Mouse (Mus musculus) kidney, postnatal 14 days (tissue): ENCODE data around the gene Ptprn2.

Source experiments
- DNase-seq: peaks from one replicate; pipeline ENCODE4 v3.0.0; 2022; ENCODE audit warnings: mixed read lengths

Gene Ptprn2

DNA sequence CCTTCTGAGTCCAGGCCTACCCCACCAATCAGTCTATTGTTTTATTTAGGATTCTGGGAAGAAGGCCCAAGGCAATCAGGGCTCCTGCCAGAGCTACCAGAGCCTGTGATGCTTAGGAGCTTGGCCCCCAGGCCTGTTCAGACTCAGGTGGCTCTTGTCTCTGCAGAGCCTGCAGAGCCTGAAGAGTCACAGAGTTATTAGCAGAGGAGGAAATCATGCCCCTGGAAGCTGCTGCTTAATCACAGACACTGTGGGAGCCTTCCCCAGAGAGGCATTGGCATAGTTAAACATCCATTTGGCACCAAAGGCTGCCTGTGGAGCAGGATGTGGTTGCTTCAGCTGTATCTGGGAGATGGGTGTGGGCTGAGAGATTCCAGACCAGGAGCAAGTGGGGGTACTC is 30.3 kb downstream of the Ptprn2 start:
- no peak for DNase-seq

DNA sequence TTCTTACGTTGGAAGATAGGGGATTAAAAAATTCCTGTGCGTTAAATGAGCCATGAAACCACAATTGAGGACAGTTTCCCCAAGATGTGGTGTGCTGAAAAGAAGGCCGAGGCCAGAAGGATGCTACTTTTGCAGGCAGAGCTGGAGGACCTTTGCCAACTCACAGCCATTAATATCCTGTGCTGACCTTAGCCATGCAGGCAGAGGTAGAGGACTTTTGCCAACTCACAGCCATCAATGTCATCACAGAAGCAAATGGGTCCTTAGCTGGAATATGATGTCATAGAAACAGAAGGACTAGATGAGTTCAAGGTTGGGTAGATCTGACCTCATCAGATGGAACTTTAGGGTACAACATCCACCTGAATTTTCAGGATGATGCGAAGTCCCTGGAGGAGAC is 43.3 kb downstream of the Ptprn2 start:
- DNase-seq = no peak

DNA sequence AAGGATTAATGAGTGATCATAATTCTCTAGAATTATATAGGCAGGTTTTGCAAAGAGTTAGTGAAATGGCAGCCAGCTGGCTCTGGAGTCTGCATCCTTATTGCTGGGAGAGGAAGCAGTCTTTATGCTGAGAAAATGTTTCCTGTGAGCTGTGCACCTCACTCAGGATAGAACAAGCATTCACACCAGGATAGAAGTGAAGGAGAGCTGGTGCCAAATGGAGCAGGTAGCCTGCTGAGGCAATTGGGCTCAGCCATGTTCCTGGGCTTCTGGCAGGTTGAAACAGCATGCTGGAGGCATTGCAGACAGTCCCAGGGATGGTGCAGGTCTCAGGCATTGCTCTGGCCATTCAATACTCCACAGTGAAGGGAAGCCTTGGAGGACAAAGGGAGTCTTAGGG is 47.8 kb downstream of the Ptprn2 start:
- no peak for DNase-seq

DNA sequence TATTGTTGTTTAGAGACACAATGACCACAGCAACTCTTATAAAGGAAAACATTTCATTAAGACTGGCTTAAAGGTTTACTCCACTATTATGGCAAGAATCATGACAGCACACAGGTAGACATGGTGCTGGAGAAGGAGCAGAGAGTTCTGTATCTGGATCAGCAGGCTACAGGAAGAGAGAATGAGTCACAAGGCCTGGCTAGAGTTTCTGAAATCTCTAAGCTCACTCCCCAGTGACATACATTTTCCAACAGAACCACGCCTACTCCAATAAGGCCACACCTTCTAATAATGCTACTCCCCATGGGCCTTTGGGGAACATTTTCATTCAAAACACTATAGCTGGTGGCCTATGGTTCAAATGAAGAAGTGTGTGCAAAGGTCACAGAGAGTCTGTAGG is 53.8 kb downstream of the Ptprn2 start:
- no peak for DNase-seq

DNA sequence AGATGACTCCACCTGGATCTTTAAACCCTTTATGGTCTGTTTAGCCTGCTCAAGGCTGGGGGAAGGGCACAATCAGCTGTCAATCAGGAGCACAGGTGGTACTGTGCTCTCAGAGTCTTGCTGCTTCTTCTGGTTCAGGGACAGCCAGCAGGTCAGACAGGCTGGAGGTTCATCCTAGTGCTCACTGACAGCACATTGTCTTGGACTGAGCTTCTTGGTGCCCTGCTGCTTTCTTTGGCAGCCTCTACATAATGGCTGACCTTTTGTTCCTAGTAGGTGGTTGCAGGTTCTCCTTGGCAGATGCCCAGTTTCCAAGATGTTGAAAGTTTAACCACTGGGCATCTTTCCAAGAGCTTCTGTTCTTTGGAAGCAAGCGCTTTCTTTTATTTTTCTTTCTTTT is 55.1 kb downstream of the Ptprn2 start:
- peak; percentile 89 for DNase-seq

DNA sequence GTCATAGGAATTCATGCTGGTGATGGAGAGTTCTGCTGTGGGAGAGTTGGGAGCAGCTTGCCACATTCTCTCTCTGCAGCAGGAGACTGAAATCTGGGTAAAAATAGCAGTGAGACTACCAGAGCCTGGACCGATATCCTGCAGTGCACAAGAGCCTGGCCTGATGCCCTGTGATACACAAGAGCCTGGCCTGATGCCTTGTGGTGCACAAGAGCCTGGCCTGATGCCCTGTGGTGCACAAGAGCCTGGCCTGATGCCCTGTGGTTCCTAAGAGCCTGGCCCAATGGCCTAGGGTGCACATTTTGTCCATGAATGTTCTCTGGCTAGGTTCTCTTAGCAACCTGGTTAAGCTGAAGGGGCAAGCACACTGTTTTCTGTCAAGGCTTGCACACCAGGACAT is 64.5 kb downstream of the Ptprn2 start:
- peak; percentile 79 for DNase-seq

DNA sequence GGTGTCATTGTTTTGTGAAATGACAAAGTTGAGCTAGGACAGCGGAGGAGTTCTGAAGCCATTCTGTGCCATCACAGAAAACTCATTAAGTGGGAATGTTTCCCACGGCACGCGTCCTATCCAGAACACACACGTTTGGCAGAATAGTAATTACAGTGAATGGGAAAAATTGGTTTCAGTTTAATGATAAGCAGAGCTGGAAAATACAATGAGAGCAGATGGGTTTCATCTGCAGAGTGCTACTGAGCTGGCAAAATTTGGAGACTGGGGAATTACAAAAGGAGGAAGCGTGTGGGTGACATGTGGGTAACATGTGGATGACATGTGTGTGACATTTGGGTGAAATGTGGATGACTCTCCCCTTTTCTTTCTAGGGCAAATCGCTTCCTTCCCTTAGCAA is 66.0 kb downstream of the Ptprn2 start:
- no peak for DNase-seq

DNA sequence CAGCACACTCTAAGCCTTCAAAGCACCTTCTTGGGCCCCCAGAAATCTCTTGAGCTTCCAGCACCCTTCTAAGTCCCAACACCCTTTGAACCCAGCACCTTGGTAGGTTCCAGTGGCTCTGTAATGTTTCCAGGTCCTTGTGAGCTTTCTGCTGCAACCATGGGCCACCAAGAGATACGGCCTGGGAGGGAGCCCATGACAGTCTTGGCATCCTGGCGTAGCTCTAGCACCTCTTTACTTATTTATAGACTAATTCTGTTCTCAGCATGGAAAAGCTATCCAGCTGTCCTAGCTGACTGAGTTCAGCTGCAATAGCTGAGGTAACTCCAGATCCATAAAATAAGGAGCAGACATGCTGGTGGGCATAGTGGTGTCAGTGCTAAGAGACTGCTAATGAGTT is 66.8 kb downstream of the Ptprn2 start:
- DNase-seq = no peak

DNA sequence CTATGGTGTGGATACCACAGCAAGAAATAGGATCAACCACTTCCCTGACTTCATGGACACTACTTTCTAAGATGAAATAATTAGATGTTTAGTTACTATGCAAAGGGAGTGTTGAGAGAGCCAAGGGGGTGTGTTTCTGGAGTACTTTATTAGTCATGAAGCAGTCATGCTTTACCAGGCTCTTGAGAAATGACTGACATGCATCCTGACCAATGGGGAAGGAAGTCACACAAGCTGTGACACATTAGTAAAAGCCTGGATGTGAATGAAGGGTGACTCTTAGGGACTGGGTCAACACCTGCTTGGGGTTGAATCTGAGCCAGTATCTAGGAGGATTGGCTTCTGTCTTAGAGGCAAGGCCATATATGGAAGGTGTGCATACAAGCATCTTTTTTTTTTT is 67.8 kb downstream of the Ptprn2 start:
- no peak for DNase-seq

DNA sequence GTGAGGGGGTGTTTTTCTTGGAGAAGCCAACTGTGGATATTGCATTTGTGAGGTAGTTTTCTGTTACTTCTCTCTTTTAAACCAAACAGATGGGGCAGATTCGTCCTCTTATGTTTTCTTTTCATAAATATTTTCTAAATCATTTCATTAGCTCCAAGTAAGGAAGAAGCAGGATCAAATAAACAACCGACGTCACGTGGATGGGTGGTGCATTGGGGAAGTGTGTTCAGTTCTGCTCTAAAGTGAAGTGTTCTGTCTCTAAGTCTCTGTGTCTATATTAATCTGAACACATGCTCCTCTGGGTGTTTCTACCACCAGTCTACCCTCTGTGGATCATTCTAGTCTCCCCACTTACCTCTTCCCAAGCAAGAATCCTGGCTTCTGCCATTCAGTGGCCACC is 70.4 kb downstream of the Ptprn2 start:
- DNase-seq = no peak

DNA sequence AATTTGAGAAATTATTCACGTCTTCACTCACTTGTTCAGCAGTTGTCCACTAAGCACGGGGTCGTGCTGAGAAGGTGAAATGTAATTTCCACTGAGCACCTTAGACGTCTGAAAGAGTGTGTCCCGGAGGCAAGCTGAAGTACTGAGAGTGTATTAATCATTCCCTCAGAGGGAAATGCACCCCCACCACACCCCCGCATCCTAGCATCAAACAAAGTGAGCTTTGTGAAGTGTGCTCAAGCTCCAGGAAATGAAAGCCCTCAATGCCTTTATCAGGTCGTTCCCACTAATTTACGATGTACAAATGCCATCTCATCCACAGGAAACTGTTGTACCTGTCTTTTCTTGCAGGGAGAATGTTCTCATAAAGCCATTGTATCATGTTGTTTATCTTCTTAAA is 78.9 kb downstream of the Ptprn2 start:
- no peak for DNase-seq

DNA sequence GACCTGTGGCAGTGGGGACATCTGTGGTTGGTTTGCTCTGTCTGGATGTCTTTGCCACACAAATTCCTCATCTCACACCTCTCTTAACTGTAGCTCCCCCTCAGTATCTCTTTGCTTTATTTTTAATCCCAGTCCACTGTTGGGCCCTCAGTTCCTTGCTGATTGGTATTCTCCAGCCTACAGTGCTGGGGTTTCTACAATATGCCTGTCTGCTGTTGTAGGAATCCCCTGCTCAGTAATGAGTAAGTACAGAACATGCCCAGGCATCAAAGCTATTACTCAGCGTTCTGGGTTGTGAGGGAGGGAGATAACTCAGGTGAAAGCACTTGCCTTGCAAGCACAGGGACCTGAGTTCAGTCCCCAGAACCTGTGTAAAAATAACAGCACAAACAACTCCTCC is 81.2 kb downstream of the Ptprn2 start:
- no peak for DNase-seq

DNA sequence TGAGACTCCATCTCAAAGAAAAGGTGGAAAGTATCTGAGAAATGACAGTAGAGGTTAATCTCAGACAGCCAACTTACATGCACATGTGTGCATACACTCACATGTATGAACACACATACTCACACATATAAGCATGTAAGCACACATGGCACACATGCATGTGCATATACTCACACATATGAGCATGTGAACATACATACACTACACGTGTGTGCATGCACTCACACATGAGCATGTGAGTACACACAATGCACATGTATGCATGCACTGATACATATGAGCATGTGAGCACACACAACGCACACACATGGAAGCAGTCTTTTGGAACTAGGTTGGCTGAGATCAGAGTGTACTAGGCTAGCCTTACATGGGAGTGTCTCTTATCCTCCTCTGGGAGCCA is 81.7 kb downstream of the Ptprn2 start:
- DNase-seq = no peak

DNA sequence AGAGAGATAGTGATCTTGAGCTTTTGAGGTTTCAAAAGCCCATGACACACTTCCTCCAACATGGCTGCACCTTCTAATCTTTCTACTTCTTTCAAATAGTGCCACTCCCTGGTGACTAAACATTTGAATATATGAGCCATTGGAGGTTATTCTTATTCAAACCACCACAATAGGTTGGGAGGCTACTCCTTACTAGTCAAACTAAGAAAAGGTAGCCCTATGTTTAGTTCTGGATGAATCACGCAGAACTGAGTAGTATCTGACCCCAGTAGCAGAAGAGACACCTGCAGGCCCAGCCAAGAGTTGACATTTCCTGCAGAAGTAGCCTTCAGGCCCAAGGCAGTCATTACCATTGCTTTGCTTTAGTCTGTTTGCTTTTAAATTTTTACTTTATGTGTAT is 84.0 kb downstream of the Ptprn2 start:
- DNase-seq = no peak

DNA sequence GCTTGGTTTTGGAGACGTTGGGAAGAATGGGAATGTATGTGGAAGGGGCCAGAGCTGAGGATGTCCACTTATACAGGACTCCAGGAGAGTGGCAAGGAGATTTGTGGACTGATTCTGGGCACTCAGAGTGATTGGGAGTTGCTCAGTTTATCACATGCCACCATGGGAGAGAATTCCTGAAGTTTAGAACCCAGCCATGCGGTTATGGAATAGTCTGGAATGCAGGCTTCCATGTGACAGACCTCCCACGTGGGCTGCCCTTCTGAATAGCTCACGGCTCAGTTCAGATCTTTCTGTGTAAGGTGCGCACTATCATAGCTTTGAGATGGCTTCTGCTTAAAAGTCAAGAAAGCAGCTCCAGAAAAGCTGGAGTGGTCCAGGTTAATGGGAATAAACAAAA is 88.6 kb downstream of the Ptprn2 start:
- DNase-seq = no peak

DNA sequence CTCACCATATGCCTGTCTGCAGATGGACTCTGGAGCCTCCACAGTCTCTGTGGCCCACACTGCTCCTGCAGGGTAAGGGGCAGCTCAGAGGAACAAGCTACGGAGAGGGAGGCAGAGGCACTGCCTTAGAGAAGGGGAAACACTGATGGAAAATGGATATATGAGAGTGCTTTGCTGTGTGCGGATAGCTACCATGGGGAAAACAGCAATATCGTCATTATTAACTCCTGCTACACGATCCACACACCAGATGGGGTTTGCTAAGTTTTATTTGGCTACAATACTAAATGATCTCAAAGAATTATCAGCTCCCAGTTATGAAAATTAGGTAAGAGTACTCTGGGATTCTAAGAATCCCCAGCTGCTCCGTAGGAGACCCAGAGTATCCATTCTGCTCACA is 89.2 kb downstream of the Ptprn2 start:
- no peak for DNase-seq

DNA sequence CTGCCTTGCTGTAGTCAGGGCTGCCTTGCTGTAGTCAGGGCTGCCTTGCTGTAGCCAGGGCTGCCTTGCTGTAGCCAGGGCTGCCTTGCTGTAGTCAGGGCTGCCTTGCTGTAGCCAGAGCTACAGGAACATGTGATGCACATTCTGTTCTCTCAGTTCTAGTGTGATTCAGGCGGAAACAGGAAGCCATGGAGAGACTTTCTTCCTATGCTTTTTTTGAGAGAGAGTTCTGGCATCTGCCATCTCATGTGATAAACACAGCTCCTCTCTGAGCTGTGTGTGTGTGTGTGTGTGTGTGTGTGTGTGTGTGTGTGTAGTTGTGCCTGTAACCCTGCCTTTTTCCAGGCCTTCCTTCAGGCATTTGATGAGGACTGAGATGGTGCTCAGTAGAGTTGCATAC is 92.4 kb downstream of the Ptprn2 start:
- peak; percentile 17 for DNase-seq

DNA sequence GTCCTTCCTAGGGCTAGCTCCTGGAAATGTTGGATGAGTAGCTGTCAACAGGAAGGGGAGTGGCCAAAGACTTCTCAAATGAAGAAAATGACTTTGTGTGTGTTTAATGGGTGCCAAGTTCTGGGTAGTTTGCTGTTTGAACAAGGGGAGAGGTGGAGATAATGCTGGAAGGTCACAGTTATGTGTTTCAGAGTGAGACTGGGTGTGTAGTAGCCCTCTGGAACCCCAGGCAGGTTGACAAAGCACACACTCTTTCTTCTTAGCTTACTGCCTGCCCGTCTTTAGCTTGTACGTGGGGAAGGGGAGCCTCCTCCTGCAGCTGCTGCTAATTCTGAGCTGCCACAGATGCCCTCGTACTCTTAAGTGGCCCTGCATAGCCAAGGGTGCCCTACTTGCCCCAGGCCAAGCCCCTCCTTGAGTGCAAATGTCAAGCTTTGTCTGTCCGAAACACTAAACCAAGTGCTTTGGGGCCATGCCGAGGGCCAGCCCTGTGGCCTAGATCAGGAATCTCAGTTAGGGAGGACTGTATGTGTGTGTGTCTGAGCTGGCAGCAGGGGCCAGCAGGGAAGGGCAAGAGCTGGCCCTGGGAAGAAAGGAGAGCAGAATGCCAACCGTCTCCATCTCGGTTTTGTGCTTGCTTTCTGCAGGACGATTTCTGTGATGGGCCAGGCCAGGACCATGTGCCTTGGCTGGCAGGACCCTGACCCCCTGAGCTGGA is 95.5 kb downstream of the Ptprn2 start:
- DNase-seq = no peak

DNA sequence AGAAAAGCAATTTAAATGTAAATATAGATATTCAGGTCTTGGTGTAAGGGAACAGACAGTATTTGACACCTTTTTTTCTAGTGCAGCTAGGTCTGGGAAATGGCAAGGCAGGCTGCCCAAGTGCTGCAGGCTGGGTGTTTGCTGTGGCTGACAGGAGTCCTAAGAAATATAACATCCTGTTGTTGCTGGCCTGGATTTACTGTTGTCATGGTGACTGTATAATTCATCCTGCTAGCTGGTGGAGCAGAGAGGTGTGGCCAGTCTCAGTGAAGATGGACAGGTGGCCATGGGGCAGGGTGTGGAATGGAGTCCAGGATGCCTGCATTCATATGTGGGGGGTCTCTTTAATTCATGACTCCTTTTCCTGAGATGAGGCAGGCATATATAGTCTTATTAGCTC is 96.3 kb downstream of the Ptprn2 start:
- DNase-seq = peak; percentile 75

DNA sequence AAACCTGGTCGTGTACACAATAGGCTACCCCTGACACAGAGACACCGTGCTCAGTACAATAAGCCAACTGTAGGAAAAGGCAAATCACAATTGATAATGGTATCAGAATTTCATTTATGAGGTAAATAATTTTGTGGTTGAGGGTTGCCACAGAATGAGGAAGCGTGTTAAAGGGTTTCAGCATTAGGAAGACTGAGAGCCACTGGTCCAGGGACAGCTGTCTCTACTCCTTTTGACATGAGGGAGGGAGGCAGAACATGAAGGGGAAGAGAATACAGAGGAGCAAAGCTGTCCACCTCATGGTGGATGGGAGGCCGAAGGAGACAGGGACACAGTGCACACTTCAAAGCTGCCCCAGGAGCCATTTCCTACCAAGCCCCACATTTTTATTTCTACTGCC is 97.3 kb downstream of the Ptprn2 start:
- DNase-seq = no peak

DNA sequence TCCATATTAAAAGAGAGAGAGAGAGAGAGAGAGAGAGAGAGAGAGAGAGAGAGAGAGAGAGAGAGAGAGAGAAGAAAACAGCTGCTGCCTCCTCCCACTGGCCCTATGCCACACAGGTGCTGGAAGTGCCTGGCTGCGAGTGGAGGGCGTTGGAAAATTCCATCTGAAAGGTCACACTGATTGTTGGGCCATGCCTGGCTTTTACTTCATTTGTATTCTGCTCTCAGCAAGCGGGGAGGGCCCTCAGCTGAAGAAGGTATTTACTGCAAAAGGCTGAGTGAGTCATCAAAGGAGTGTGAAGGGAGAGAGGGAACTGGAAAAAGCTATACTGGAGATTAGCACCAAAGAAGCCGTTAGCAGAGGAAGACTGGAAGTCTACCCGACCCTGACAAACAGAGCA is 99.5 kb downstream of the Ptprn2 start:
- peak; percentile 85 for DNase-seq

DNA sequence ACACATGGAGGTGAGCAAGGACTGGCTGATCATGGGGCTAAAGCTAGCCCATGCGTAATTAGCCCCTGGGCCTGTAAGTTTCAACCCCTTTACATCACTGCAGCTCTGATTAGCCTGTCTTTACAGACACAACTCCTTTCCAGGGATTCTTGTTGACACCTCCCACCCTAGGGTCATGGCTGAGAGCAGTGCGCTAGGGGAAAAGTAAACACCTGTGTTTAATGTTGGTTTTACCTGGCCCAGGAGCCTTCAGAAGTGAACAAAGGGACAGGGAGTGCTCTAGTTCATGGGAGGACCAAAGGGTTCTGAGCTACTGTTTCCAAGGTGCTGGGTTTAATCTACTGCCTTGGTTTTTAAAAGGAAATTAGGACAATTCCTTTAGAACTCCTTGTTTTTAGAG is 100.6 kb downstream of the Ptprn2 start:
- DNase-seq = no peak

DNA sequence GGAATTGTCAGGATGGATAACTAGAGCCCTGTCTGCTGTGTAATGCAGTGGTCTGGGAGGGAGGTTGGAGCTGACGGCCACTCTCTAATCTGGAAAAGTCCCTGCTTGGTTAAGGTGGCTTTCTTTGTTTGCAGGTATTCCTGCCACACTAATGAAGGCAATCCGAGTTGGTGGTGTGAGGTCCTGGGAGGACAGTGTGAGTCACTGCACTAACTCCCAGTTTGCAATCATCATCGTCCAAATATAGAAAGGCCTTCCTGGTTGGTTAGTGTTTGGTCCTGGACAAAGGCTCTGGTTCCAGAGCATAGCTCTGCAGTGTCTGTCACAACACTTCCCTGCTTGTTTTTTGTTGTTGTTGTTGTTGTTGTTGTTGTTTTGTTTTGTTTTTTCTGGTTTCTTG is 102.0 kb downstream of the Ptprn2 start:
- no peak for DNase-seq

DNA sequence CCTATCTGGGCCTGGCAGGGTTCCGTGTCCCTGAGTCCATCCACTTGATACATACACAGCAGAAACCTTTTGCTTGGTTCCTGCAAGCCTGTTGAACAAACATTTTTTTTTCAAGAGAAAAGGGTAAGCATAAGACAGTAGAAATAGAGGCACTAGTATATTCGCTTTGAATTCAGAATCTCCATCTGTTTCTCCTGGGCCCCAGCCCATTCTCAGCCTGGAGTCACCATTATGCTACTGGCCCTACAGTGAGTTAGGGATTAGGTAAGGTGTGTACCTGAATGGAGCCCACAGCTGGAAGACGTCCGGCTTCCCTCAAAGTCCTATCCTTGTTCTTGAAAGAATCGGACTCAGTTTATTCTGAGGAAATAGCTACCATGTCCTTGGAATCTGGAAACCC is 104.6 kb downstream of the Ptprn2 start:
- DNase-seq = no peak

DNA sequence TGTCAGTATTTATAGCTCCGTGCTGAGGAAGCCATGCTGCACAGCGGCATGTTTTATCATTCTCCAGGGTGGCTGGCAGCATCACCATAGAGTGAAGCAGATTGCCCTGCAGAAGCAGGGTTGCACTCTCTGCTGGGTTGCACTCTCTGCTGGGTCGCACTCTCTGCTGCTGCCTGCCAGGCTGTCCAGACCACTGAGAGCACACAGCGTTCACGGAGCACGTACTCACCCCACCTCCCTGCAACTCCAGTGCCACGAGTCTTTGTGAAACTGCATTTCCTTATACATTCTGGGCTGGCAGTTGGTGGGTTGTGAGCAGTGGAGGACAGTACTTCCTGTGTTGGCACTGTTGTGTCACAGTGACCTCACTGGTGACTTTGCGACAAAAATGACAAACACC is 108.9 kb downstream of the Ptprn2 start:
- DNase-seq = no peak
